Mouse (Mus musculus): ENCODE measurements around the gene Vps29. TPM values are rescaled to one million over a fixed set of nuclear protein-coding genes. Genes with fewer than 3 reads are reported as not detected.
"Not testable (repeated sequence)": the region's sequence is repeated elsewhere in the genome, so short reads cannot be mapped to it uniquely, and the experiment has no call there.

The Vps29 gene
- polyA plus RNA-seq, 1 experiment from 2014 or later: 221 TPM

- Histone ChIP-seq H3K9me3 (ENCODE audit: control insufficient read depth, low read depth, low read length) (no peaks in the 10 kb centered on the region), H3K4me3 (ENCODE audit: low read depth, low read length) (no peak overlapping the region), H3K36me3 (ENCODE audit: control insufficient read depth, insufficient read depth, low read length) (peaks cover 20% of the 10 kb centered on the region; the same call in 1 of the 2 replicates), H3K9ac (replicated peaks; ENCODE audit: low read depth, low read length) (no peak overlapping the region), H3K4me2 (replicated peaks; ENCODE audit: low read depth, low read length) (no peak overlapping the region), H3K4me1 (ENCODE audit: control insufficient read depth, insufficient read depth, low read length) (0 out of 2 replicates have a peak, but pooled peaks cover 3% of the 10 kb centered on the region), H3K27me3 (ENCODE audit: control insufficient read depth, insufficient read depth, low read length) (no peaks in the 10 kb centered on the region), H3K27ac (ENCODE audit: low read length) (no peak overlapping the region)
- WGBS: 67% methylated on average over 20 of the region's 20 CpGs
- ATAC-seq (ENCODE audit: insufficient number of reproducible peaks, insufficient read depth, low FRiP score, low read depth): peak; percentile 61; the same call in 1 of the 2 replicates
Observed at GRCm38 (mm10) chr5:122314966-122315667, 39.1 kb upstream of the Vps29 start.

GRCm38 (mm10) chr5:122317329-122318045 lies 36.7 kb upstream of the Vps29 start:
- Histone ChIP-seq H3K4me1 (ENCODE audit: control insufficient read depth, insufficient read depth, low read length) (0 out of 2 replicates have a peak, but pooled peaks cover 3% of the 10 kb centered on the region), H3K4me2 (replicated peaks; ENCODE audit: low read depth, low read length) (no peak overlapping the region), H3K36me3 (ENCODE audit: control insufficient read depth, insufficient read depth, low read length) (peaks cover 18% of the 10 kb centered on the region; the same call in 1 of the 2 replicates), H3K27ac (ENCODE audit: low read length) (no peak overlapping the region), H3K4me3 (ENCODE audit: low read depth, low read length) (no peak overlapping the region), H3K9me3 (ENCODE audit: control insufficient read depth, low read depth, low read length) (no peaks in the 10 kb centered on the region), H3K27me3 (ENCODE audit: control insufficient read depth, insufficient read depth, low read length) (no peaks in the 10 kb centered on the region), H3K9ac (replicated peaks; ENCODE audit: low read depth, low read length) (no peak overlapping the region)
- no peak for ATAC-seq (ENCODE audit: insufficient number of reproducible peaks, insufficient read depth, low FRiP score, low read depth)
- 73% methylated on average over 11 of the region's 11 CpGs for WGBS

GRCm38 (mm10) chr5:122318100-122318499 lies 36.1 kb upstream of the Vps29 start:
- Histone ChIP-seq H3K27ac (ENCODE audit: low read length) (no peak overlapping the region), H3K4me1 (ENCODE audit: control insufficient read depth, insufficient read depth, low read length) (0 out of 2 replicates have a peak, but pooled peaks cover 3% of the 10 kb centered on the region), H3K9me3 (ENCODE audit: control insufficient read depth, low read depth, low read length) (no peaks in the 10 kb centered on the region), H3K4me2 (replicated peaks; ENCODE audit: low read depth, low read length) (no peak overlapping the region), H3K4me3 (ENCODE audit: low read depth, low read length) (no peak overlapping the region), H3K36me3 (ENCODE audit: control insufficient read depth, insufficient read depth, low read length) (peaks cover 18% of the 10 kb centered on the region; the same call in 1 of the 2 replicates), H3K27me3 (ENCODE audit: control insufficient read depth, insufficient read depth, low read length) (no peaks in the 10 kb centered on the region), H3K9ac (replicated peaks; ENCODE audit: low read depth, low read length) (no peak overlapping the region)
- ATAC-seq (ENCODE audit: insufficient number of reproducible peaks, insufficient read depth, low FRiP score, low read depth): no peak
- WGBS: 74% methylated on average over 3 of the region's 3 CpGs

GRCm38 (mm10) chr5:122318976-122319375 lies 35.2 kb upstream of the Vps29 start:
- H3K36me3 ChIP-seq (ENCODE audit: control insufficient read depth, insufficient read depth, low read length): peaks cover 11% of the 10 kb centered on the region; the same call in 1 of the 2 replicates
- H3K4me1 ChIP-seq (ENCODE audit: control insufficient read depth, insufficient read depth, low read length); H3K27me3 ChIP-seq (ENCODE audit: control insufficient read depth, insufficient read depth, low read length); H3K27ac ChIP-seq (ENCODE audit: low read length); H3K9ac ChIP-seq (replicated peaks; ENCODE audit: low read depth, low read length); H3K4me3 ChIP-seq (ENCODE audit: low read depth, low read length); H3K4me2 ChIP-seq (replicated peaks; ENCODE audit: low read depth, low read length); ATAC-seq (ENCODE audit: insufficient number of reproducible peaks, insufficient read depth, low FRiP score, low read depth); H3K9me3 ChIP-seq (ENCODE audit: control insufficient read depth, low read depth, low read length): not testable (repeated sequence)
- WGBS: 69% methylated on average over 3 of the region's 3 CpGs

- Histone ChIP-seq H3K9me3 (ENCODE audit: control insufficient read depth, low read depth, low read length) (no peaks in the 10 kb centered on the region), H3K4me3 (ENCODE audit: low read depth, low read length) (no peak overlapping the region), H3K4me1 (ENCODE audit: control insufficient read depth, insufficient read depth, low read length) (0 out of 2 replicates have a peak, but pooled peaks cover 2% of the 10 kb centered on the region), H3K36me3 (ENCODE audit: control insufficient read depth, insufficient read depth, low read length) (peaks cover 14% of the 10 kb centered on the region; the same call in 1 of the 2 replicates), H3K27ac (ENCODE audit: low read length) (peak overlapping the region; percentile 11; the same call in 1 of the 2 replicates), H3K4me2 (replicated peaks; ENCODE audit: low read depth, low read length) (no peak overlapping the region), H3K9ac (replicated peaks; ENCODE audit: low read depth, low read length) (no peak overlapping the region), H3K27me3 (ENCODE audit: control insufficient read depth, insufficient read depth, low read length) (no peaks in the 10 kb centered on the region)
- 72% methylated on average over 14 of the region's 14 CpGs for WGBS
- no peak for ATAC-seq (ENCODE audit: insufficient number of reproducible peaks, insufficient read depth, low FRiP score, low read depth)
Observed at GRCm38 (mm10) chr5:122319474-122320204, 34.5 kb upstream of the Vps29 start.

- Histone ChIP-seq H3K4me3 (ENCODE audit: low read depth, low read length) (no peak overlapping the region), H3K9ac (replicated peaks; ENCODE audit: low read depth, low read length) (no peak overlapping the region), H3K4me2 (replicated peaks; ENCODE audit: low read depth, low read length) (no peak overlapping the region), H3K9me3 (ENCODE audit: control insufficient read depth, low read depth, low read length) (no peaks in the 10 kb centered on the region), H3K27me3 (ENCODE audit: control insufficient read depth, insufficient read depth, low read length) (no peaks in the 10 kb centered on the region), H3K4me1 (ENCODE audit: control insufficient read depth, insufficient read depth, low read length) (no peaks in the 10 kb centered on the region), H3K36me3 (ENCODE audit: control insufficient read depth, insufficient read depth, low read length) (peaks cover 20% of the 10 kb centered on the region; the same call in 1 of the 2 replicates), H3K27ac (ENCODE audit: low read length) (peak overlapping the region; percentile 11; the same call in 1 of the 2 replicates)
- no peak for ATAC-seq (ENCODE audit: insufficient number of reproducible peaks, insufficient read depth, low FRiP score, low read depth)
- WGBS: 43% methylated on average over 12 of the region's 12 CpGs
Observed at GRCm38 (mm10) chr5:122320205-122320781, 33.9 kb upstream of the Vps29 start.

- Histone ChIP-seq H3K9ac (replicated peaks; ENCODE audit: low read depth, low read length) (no peak overlapping the region), H3K27me3 (ENCODE audit: control insufficient read depth, insufficient read depth, low read length) (no peaks in the 10 kb centered on the region), H3K36me3 (ENCODE audit: control insufficient read depth, insufficient read depth, low read length) (peaks cover 25% of the 10 kb centered on the region; the same call in 1 of the 2 replicates), H3K9me3 (ENCODE audit: control insufficient read depth, low read depth, low read length) (no peaks in the 10 kb centered on the region), H3K4me1 (ENCODE audit: control insufficient read depth, insufficient read depth, low read length) (no peaks in the 10 kb centered on the region), H3K4me2 (replicated peaks; ENCODE audit: low read depth, low read length) (no peak overlapping the region), H3K27ac (ENCODE audit: low read length) (no peak overlapping the region), H3K4me3 (ENCODE audit: low read depth, low read length) (no peak overlapping the region)
- WGBS: 78% methylated on average over 8 of the region's 8 CpGs
- ATAC-seq (ENCODE audit: insufficient number of reproducible peaks, insufficient read depth, low FRiP score, low read depth): no peak
Observed at GRCm38 (mm10) chr5:122323523-122323922, 30.6 kb upstream of the Vps29 start.
